Mouse (Mus musculus) embryo, embryonic 11 days (tissue): ENCODE measurements around the gene Olfr846.

Experiments used
- DNase-seq: peaks from one replicate; pipeline ENCODE4 v3.0.0-alpha.2; 2015

The Olfr846 gene

DNA sequence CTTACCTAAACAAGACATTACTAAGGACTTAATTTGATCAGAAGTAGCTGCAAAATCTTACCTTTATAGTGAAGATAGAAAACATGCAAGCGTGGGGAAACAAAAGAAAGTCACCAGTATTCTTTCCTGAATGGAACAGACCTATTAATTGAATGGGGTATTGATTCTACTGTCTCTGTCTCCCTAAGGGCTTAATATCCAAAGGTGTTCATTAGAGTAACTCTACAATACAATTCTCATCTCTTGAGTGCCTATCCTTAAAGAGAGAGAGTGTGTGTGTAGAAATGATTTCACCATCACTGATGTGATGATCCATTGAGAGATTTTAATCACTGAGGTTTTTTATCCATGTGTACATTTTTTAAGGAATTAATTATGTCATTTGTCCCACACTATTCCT lies at the start of gene Olfr846:
Olfr846 (minus strand) TSS at position 101 of the 400 bp plus-strand sequence.
- DNase-seq: no peak

- no peak for DNase-seq
Observed at GRCm38 (mm10) chr9:19378569-19378968, 14.8 kb upstream of the Olfr846 start, which contains the start of gene Olfr847. Gene Olfr847, minus strand, starts transcription at chr9:19378669.

DNA sequence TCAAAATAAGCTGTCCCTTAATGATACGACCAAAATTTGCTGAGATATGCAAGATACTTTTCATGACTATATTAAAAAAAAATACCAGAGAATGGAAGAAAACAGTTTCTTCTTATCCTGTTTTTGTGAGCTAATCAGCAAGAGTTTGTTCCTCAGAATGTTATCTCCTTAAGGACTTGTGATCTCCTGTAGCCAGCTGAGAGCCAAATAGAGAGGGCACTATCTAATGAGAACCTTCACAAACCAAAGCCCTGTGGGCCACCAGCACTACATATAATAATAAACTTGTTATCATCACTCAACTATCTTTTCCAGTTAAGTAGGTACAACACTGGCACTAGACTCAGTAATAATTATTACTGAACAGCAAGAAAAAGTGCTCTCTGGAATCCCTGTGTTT lies 27.6 kb downstream of the Olfr846 start, which contains the start of gene Olfr845:
Olfr845 (plus strand) TSS at position 301 of the 400 bp plus-strand sequence.
- no peak for DNase-seq

GRCm38 (mm10) chr9:19316047-19316446 lies 47.8 kb downstream of the Olfr846 start, which contains the start of gene Olfr844:
Gene Olfr844, plus strand, starts transcription at chr9:19316347.
- DNase-seq: no peak
